ENCODE assay signal across 42 mouse cellular contexts in genomic region chr6:73469567-73469966, GRCm38 (mm10). TPM values are rescaled to one million over a fixed set of nuclear protein-coding genes. Genes with fewer than 3 reads are reported as not detected.
"Had no signal": no experiment of that assay in that cellular context is flagged by ENCODE, and none has a peak within 500 bp of the region (broad histone marks: within the 10 kb centered on the region; RNA-seq: fewer than 3 reads in every experiment).

Gene 4931417E11Rik, minus strand, starts transcription at chr6:73469667.

- H3K4me2 ChIP-seq: heart, embryonic 11.5 days; heart, embryonic 12.5 days; heart, embryonic 13.5 days; hindbrain, embryonic 12.5 days; hindbrain, embryonic 13.5 days; hindbrain, embryonic 14.5 days; hindbrain, embryonic 15.5 days; intestine, embryonic 15.5 days; kidney, embryonic 15.5 days had no signal

- H3K9me3 ChIP-seq: heart, embryonic 12.5 days; heart, embryonic 13.5 days; hindbrain, embryonic 10.5 days; hindbrain, embryonic 12.5 days; hindbrain, embryonic 13.5 days; hindbrain, embryonic 15.5 days; intestine, embryonic 15.5 days; kidney, embryonic 15.5 days had no signal

- H3K27me3 ChIP-seq: heart, embryonic 12.5 days; heart, embryonic 13.5 days; hindbrain, embryonic 12.5 days; hindbrain, embryonic 13.5 days; hindbrain, embryonic 15.5 days; intestine, embryonic 15.5 days; kidney, embryonic 15.5 days had no signal

- DNase-seq: heart, adult 2 months; heart, postnatal 10 days; heart, postnatal 14 days; heart, postnatal 36 days; heart, postnatal 4 days; kidney, adult 11 months; kidney, adult 18-20 months; kidney, adult 2 months; kidney, adult 8-10 months; kidney, adult 9 months; kidney, postnatal 10 days; kidney, postnatal 14 days; kidney, postnatal 25 days; kidney, postnatal 36 days; kidney, postnatal 4 days; layer of hippocampus, adult 9-11 months; layer of hippocampus, postnatal 36 days had no signal

- H3K36me3 ChIP-seq: heart, embryonic 12.5 days; heart, embryonic 13.5 days; hindbrain, embryonic 10.5 days; hindbrain, embryonic 12.5 days; hindbrain, embryonic 13.5 days; hindbrain, embryonic 15.5 days; intestine, embryonic 15.5 days; kidney, embryonic 15.5 days had no signal

- H3K4me1 ChIP-seq: heart, embryonic 12.5 days; hindbrain, embryonic 10.5 days; hindbrain, embryonic 12.5 days; hindbrain, embryonic 13.5 days; hindbrain, embryonic 15.5 days; intestine, embryonic 15.5 days; kidney, embryonic 15.5 days had no signal

- ATAC-seq: hindbrain, embryonic 16.5 days; hindbrain, postnatal 0 days; inflammation-experienced regulatory T-cells, adult 6 months; intestine, embryonic 15.5 days; intestine, embryonic 16.5 days; intestine, postnatal 0 days had no signal

- H3K4me3 ChIP-seq: heart, adult 2 months; heart, embryonic 12.5 days; heart, embryonic 13.5 days; hindbrain, embryonic 10.5 days; hindbrain, embryonic 12.5 days; hindbrain, embryonic 13.5 days; hindbrain, embryonic 15.5 days; intestine, embryonic 15.5 days; kidney, embryonic 15.5 days; layer of hippocampus, adult 2 months had no signal

- H3K9ac ChIP-seq: heart, embryonic 12.5 days; heart, embryonic 13.5 days; hindbrain, embryonic 12.5 days; hindbrain, embryonic 13.5 days; hindbrain, embryonic 14.5 days; hindbrain, embryonic 15.5 days; intestine, embryonic 15.5 days; kidney, embryonic 15.5 days had no signal

- H3K27ac ChIP-seq: heart, adult 2 months; heart, embryonic 13.5 days; hindbrain, embryonic 10.5 days; hindbrain, embryonic 12.5 days; hindbrain, embryonic 13.5 days; hindbrain, embryonic 14.5 days; hindbrain, embryonic 15.5 days; hindbrain, postnatal 0 days; intestine, embryonic 15.5 days; kidney, embryonic 15.5 days; kidney, postnatal 0 days; layer of hippocampus, adult 2 months had no signal

RNA-seq across cellular contexts. Expression of gene 4931417E11Rik, which starts in this region (rescaled TPM):
- polyA plus RNA-seq: heart, adult 2 months; heart, embryonic 11.5 days; heart, embryonic 12.5 days; heart, embryonic 13.5 days; heart, embryonic 14.5 days; heart, embryonic 16.5 days; heart, postnatal 0 days; hindbrain, embryonic 10.5 days; hindbrain, embryonic 11.5 days; hindbrain, embryonic 12.5 days; hindbrain, embryonic 13.5 days; hindbrain, embryonic 14.5 days; hindbrain, embryonic 15.5 days; hindbrain, embryonic 16.5 days; hindbrain, postnatal 0 days; inflammation-experienced regulatory T-cells, adult 6 months; intestine, embryonic 14.5 days; intestine, embryonic 15.5 days; intestine, embryonic 16.5 days; intestine, postnatal 0 days; kidney, embryonic 14.5 days; kidney, embryonic 15.5 days; kidney, embryonic 16.5 days; kidney, postnatal 0 days; large intestine, adult 2 months had no signal
